Mouse (Mus musculus): ENCODE results near the gene 9530053A07Rik. TPM values are rescaled to one million over a fixed set of nuclear protein-coding genes. Genes with fewer than 3 reads are reported as not detected.

Gene 9530053A07Rik
- polyA plus RNA-seq, 1 experiment, result 0.02 TPM

GRCm38 (mm10) chr7:28179741-28180377 lies 50.6 kb downstream of the 9530053A07Rik start:
- no peak for TF ChIP-seq CTCF (IDR thresholded peaks at IDR 0.05; ENCODE audit: borderline replicate concordance, insufficient read depth, low read depth, low read length)
- no peak for TF ChIP-seq POLR2A (IDR thresholded peaks at IDR 0.05; ENCODE audit: borderline replicate concordance, insufficient read depth, low read length)
- Histone ChIP-seq H3K4me1 (ENCODE audit: control insufficient read depth, insufficient read depth, low read length) (peaks cover 6% of the 10 kb centered on the region; the same call in 1 of the 2 replicates), H3K27ac (ENCODE audit: insufficient read depth, low read length) (peak overlapping the region; percentile 76; the same call in 1 of the 2 replicates), H3K27me3 (ENCODE audit: control insufficient read depth, insufficient read depth, low read length) (no peaks in the 10 kb centered on the region), H3K4me3 (replicated peaks; ENCODE audit: insufficient read depth, low read depth, low read length) (peak overlapping the region; percentile 76)
- WGBS, result under 1% methylated on average over 40 of the region's 56 CpGs
- peak; percentile 91 to 96 for DNase-seq

- H3K27ac ChIP-seq (ENCODE audit: insufficient read depth, low read length), result no peak overlapping the region
Observed at GRCm38 (mm10) chr7:28180890-28181289, 51.6 kb downstream of the 9530053A07Rik start.

GRCm38 (mm10) chr7:28181376-28181775 lies 52.1 kb downstream of the 9530053A07Rik start:
- Histone ChIP-seq H3K4me1 (ENCODE audit: control insufficient read depth, insufficient read depth, low read length) (peaks cover 6% of the 10 kb centered on the region; the same call in 1 of the 2 replicates), H3K27ac (ENCODE audit: insufficient read depth, low read length) (no peak overlapping the region), H3K4me3 (replicated peaks; ENCODE audit: insufficient read depth, low read depth, low read length) (no peak overlapping the region), H3K27me3 (ENCODE audit: control insufficient read depth, insufficient read depth, low read length) (no peaks in the 10 kb centered on the region)
- TF ChIP-seq CTCF (IDR thresholded peaks at IDR 0.05; ENCODE audit: borderline replicate concordance, insufficient read depth, low read depth, low read length) (no peak), POLR2A (IDR thresholded peaks at IDR 0.05; ENCODE audit: borderline replicate concordance, insufficient read depth, low read length) (no peak)
- 93% methylated on average over 12 of the region's 12 CpGs for WGBS
- DNase-seq, result no peak

More at GRCm38 (mm10) chr7:28180890-28181289, 51.6 kb downstream of the 9530053A07Rik start:
- H3K4me3 ChIP-seq (replicated peaks; ENCODE audit: insufficient read depth, low read depth, low read length), result peak overlapping the region; percentile 70
- TF ChIP-seq POLR2A (IDR thresholded peaks at IDR 0.05; ENCODE audit: borderline replicate concordance, insufficient read depth, low read length), result no peak
- no peak for TF ChIP-seq CTCF (IDR thresholded peaks at IDR 0.05; ENCODE audit: borderline replicate concordance, insufficient read depth, low read depth, low read length)
- DNase-seq, result no peak
- H3K4me1 ChIP-seq (ENCODE audit: control insufficient read depth, insufficient read depth, low read length), result peaks cover 6% of the 10 kb centered on the region; the same call in 1 of the 2 replicates
- WGBS, result 32% methylated on average over 5 of the region's 5 CpGs
- no peaks in the 10 kb centered on the region for H3K27me3 ChIP-seq (ENCODE audit: control insufficient read depth, insufficient read depth, low read length)

GRCm38 (mm10) chr7:28182320-28182719 lies 53.1 kb downstream of the 9530053A07Rik start:
- Histone ChIP-seq H3K27me3 (ENCODE audit: control insufficient read depth, insufficient read depth, low read length) (no peaks in the 10 kb centered on the region), H3K27ac (ENCODE audit: insufficient read depth, low read length) (no peak overlapping the region), H3K4me1 (ENCODE audit: control insufficient read depth, insufficient read depth, low read length) (peaks cover 6% of the 10 kb centered on the region; the same call in 1 of the 2 replicates), H3K4me3 (replicated peaks; ENCODE audit: insufficient read depth, low read depth, low read length) (no peak overlapping the region)
- WGBS, result 90% methylated on average over 22 of the region's 22 CpGs
- TF ChIP-seq CTCF (IDR thresholded peaks at IDR 0.05; ENCODE audit: borderline replicate concordance, insufficient read depth, low read depth, low read length) (no peak), POLR2A (IDR thresholded peaks at IDR 0.05; ENCODE audit: borderline replicate concordance, insufficient read depth, low read length) (no peak)
- DNase-seq, result no peak

GRCm38 (mm10) chr7:28185884-28186283 lies 56.6 kb downstream of the 9530053A07Rik start:
- DNase-seq, result no peak
- Histone ChIP-seq H3K4me1 (ENCODE audit: control insufficient read depth, insufficient read depth, low read length) (peaks cover 5% of the 10 kb centered on the region; the same call in 1 of the 2 replicates), H3K27me3 (ENCODE audit: control insufficient read depth, insufficient read depth, low read length) (no peaks in the 10 kb centered on the region), H3K4me3 (replicated peaks; ENCODE audit: insufficient read depth, low read depth, low read length) (no peak overlapping the region), H3K27ac (ENCODE audit: insufficient read depth, low read length) (no peak overlapping the region)
- TF ChIP-seq CTCF (IDR thresholded peaks at IDR 0.05; ENCODE audit: borderline replicate concordance, insufficient read depth, low read depth, low read length) (no peak), POLR2A (IDR thresholded peaks at IDR 0.05; ENCODE audit: borderline replicate concordance, insufficient read depth, low read length) (no peak)
- WGBS, result 88% methylated on average over 14 of the region's 14 CpGs

GRCm38 (mm10) chr7:28186631-28187030 lies 57.4 kb downstream of the 9530053A07Rik start:
- Histone ChIP-seq H3K4me3 (replicated peaks; ENCODE audit: insufficient read depth, low read depth, low read length) (no peak overlapping the region), H3K27ac (ENCODE audit: insufficient read depth, low read length) (no peak overlapping the region), H3K4me1 (ENCODE audit: control insufficient read depth, insufficient read depth, low read length) (no peaks in the 10 kb centered on the region), H3K27me3 (ENCODE audit: control insufficient read depth, insufficient read depth, low read length) (no peaks in the 10 kb centered on the region)
- 84% methylated on average over 8 of the region's 8 CpGs for WGBS
- no peak for TF ChIP-seq POLR2A (IDR thresholded peaks at IDR 0.05; ENCODE audit: borderline replicate concordance, insufficient read depth, low read length)
- TF ChIP-seq CTCF (IDR thresholded peaks at IDR 0.05; ENCODE audit: borderline replicate concordance, insufficient read depth, low read depth, low read length), result no peak
- no peak for DNase-seq

- Histone ChIP-seq H3K27me3 (ENCODE audit: control insufficient read depth, insufficient read depth, low read length) (no peaks in the 10 kb centered on the region), H3K4me3 (replicated peaks; ENCODE audit: insufficient read depth, low read depth, low read length) (no peak overlapping the region), H3K4me1 (ENCODE audit: control insufficient read depth, insufficient read depth, low read length) (peaks cover 3% of the 10 kb centered on the region; the same call in 1 of the 2 replicates), H3K27ac (ENCODE audit: insufficient read depth, low read length) (no peak overlapping the region)
- TF ChIP-seq POLR2A (IDR thresholded peaks at IDR 0.05; ENCODE audit: borderline replicate concordance, insufficient read depth, low read length) (no peak), CTCF (IDR thresholded peaks at IDR 0.05; ENCODE audit: borderline replicate concordance, insufficient read depth, low read depth, low read length) (no peak)
- WGBS, result 94% methylated on average over 3 of the region's 3 CpGs
- no peak for DNase-seq
Observed at GRCm38 (mm10) chr7:28191489-28191888, 62.2 kb downstream of the 9530053A07Rik start.

- DNase-seq, result no peak
- no peaks in the 10 kb centered on the region for H3K27me3 ChIP-seq (ENCODE audit: control insufficient read depth, insufficient read depth, low read length)
- H3K4me1 ChIP-seq (ENCODE audit: control insufficient read depth, insufficient read depth, low read length), result peaks cover 7% of the 10 kb centered on the region
- no peak overlapping the region for H3K4me3 ChIP-seq (replicated peaks; ENCODE audit: insufficient read depth, low read depth, low read length)
- 87% methylated on average over 1 of the region's 1 CpGs for WGBS
- no peak for TF ChIP-seq CTCF (IDR thresholded peaks at IDR 0.05; ENCODE audit: borderline replicate concordance, insufficient read depth, low read depth, low read length)
- no peak for TF ChIP-seq POLR2A (IDR thresholded peaks at IDR 0.05; ENCODE audit: borderline replicate concordance, insufficient read depth, low read length)
- no peak overlapping the region for H3K27ac ChIP-seq (ENCODE audit: insufficient read depth, low read length)
Observed at GRCm38 (mm10) chr7:28191903-28192302, 62.6 kb downstream of the 9530053A07Rik start.
